Mouse (Mus musculus) fat pad, adult 2 months (tissue): ENCODE results near the gene Irak1.

Experiments used
- DNase-seq: peaks from one replicate; pipeline ENCODE4 v3.0.0-alpha.2; 2011; ENCODE audit warnings: low read depth, low spot score; ENCODE audit errors: extremely low read depth

Irak1 gene

DNA sequence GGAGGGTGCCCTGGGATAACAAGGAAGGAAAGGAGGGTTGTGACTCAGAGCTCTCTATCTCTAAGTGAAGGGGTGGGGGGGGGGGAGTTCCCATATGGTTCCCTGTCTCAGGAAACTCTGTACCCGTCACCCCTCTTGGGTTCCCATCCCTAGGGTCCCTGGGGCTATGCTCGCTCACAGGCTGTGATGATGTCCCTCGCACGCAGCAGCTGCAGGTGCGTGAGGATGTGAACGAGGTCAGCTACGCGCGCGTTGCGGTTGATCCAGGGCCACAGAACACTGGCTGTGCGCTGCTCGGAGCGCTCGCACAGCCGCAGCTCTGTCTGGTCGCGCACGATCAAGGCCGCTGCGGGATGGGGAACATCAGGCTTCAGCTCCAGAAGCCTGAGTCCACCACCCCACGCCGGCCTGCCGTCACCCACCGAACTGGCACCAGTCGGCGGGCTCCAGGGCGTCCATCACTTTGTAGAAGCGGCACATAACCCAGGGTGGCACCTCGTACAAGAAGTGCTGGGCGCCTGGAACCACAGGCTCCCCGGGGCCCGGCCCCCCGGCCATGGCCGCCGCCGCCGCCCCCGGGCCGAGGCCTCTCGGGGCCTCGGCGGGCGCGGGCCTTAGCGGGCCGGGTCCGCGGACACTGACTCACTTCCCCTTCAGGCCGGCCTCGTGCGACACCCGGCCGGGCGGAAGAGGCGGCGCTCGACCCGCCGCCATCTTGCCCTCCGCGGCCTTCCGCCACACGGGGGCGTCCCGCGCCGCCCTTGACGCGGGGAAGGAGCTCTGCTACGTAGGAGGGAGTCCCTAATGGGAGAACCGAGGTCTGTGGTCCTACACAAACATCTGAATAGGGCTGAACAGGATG, at the start of gene Irak1:
Gene Irak1, minus strand, starts transcription at position 731 of the 862 bp plus-strand sequence.
- no peak for DNase-seq

DNA sequence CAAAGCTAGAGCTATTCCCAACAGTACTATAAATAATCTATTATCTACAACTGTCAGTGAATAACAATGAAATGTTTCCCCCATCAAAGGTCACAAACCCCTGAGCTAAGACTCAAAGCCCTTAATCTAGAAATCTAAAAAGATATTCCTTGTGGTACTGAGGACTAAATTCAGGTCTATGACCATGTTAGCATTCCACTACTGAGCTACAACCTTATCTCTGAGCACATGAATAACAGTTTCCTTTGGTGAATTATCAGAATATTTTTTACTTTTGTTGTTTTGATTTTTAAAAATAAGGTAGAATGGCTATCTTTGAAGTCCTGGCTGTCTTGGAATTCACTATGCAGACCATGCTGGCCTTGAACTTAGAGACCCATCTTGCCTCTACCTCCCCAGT, 47.1 kb upstream of the Irak1 start:
- DNase-seq: no peak

DNA sequence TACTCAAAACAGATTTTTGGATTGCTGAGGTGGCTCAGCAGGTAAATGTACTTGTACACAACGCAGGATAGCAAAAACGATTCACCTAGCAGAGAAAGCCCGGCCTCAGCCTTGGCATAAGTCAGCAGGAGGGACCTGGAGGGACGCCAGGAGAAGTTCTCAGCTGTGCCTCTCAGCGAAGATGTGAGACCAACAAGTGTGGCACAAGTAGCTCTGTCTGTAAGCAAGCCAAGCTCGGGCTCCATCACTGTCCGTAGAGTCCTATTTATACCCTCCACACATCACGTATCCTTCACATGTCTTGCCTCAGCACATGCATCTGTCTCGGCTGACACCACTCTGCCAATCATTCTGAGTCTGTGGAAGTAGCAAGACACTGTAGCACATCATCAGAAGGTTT, 44.2 kb upstream of the Irak1 start:
- DNase-seq: no peak

DNA sequence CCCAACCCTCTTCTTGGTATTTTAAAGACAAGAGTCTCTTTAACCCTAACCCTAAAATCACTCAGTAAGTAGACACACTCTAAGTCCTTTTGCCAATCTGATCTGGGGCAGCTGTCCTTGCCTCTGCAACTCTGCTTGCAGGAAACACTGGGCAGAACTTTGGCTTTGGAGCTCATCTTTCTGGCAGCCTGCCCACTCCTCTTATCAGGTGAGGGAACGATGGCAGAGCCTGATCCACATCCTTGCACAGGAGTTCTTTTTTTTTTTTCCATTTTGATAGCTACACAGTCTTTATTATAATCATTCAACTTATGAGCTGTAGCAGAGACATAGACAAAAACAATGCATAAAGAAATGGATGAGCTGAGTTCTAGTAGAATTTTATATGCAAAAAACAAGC, 21.4 kb upstream of the Irak1 start:
- no peak for DNase-seq

DNA sequence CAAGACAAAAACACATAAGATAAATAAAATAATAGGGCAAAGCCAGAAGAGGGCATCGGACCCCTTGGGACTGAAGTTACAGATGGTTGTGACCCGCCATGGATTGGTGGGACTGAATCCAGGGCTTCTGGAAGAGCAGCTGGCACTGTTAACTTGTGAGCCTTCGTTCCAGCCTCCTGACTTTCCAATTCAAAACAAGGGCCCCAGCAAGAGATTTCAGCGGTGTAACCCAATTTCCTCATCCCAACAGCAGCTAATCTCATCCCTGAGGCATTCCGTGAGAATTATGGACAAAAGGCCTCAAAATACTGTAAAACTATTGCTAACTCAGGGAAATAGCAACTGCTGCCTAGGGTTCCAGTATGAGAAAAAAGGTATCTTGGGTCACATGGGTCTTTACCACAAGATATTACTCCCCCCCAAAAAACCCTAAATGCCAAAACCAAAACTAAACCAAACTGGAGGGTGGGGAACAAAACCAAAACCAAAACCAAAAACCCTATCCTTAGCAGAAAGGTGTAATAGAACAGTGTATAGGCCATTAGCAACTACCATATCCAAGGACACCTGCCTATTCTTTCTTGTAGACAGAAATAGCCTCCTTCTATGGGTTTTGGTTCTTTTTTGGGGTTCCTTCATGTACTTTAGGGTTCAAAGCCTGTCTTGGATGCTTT, 14.1 kb upstream of the Irak1 start:
- no peak for DNase-seq

DNA sequence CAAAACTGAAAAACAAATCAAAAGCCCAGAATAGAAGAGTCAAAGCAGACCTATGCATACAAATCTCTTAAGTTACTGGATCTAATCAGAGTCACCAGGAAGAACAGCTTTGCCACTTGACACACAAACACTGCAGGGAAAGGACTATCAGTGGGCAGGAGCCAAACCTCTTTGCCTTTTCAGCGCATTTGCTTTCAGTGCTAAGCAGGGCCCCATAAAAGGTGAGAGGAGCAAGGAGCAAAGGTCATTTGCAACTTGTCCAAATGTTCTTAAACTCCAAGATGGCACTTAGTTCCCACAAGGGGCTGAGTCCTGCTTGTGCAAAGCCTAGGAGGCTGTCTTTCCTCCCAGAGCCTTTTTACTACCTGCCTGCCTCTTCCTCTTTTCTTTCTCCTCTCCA, 6.3 kb upstream of the Irak1 start:
- no peak for DNase-seq

DNA sequence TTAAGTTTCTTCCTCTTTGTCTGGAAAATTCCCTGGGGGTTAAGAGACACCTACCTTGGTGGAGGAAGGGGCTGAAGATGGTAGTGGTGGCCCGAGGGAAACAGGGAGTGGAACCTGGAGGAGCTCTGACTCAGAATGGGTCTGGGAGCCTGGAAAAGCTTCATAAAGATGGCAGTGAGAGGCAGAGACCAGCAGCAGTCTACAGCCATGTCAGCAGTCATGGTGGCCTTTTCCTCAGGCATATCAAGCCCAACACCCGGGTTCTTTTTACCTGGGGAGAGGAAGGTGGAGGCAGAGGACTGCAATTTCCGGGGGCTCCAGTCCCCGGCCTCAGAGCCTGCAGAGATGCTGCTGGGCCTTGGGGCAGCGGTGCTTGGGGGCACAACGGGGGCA, 927 bp downstream of the Irak1 start:
- no peak for DNase-seq

DNA sequence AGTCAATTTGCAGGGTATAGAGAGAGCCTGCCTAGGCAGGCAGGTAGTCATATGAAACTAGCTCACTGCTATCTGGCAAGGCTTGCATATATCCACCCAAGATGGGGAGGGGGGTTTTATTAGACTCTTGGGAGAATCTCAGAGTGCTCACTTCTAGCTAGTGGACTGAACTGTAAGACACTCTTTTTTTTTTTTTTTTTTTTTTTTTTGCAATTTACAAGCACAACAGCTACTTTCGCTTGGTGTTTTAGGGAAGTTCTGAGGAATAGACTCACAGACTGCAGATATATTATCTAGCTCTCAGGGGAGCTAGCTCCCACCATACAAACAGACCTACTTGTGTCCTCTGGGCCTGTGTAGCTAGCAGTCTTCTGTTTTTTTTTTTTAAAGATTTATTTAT, 9.1 kb downstream of the Irak1 start:
- no peak for DNase-seq

DNA sequence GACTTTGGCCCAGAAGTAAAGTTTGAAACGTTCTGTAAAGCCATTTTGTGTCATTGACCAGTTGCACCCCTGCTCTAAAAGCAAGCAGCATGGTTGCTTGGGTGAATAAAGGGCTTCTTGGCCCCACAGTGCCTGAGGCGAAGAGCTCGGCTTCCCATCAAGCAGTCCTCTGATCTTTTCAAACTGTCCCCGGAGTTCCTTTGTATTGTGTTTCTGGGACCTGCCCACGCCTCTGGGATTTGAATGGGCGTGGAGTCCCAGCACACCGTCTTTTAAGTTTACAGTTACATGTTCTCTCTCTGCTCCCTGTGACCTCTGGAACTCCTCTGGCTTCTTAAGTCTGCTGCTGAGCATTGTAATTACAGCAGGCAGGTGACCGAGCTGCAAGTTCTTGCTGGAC, 15.7 kb downstream of the Irak1 start:
- no peak for DNase-seq

DNA sequence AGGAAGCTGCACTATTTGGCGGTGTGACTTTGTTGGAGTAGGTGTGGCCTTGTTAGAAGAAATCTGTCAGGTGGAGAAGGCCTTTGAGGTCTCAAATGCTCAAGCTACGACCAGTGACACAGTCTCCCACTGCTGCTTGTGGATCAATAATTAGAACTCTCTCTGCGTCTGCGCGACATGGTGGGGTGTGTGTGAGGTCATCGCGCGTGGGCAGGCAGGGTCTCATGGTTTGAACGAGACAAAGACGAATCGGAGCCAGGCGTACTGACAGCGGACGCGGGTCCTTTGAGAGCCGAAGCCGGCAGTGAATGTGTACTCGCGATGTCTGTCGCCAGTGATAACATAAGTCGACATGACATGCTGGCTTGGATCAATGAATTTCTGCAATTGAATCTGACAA, 17.3 kb downstream of the Irak1 start:
- no peak for DNase-seq

DNA sequence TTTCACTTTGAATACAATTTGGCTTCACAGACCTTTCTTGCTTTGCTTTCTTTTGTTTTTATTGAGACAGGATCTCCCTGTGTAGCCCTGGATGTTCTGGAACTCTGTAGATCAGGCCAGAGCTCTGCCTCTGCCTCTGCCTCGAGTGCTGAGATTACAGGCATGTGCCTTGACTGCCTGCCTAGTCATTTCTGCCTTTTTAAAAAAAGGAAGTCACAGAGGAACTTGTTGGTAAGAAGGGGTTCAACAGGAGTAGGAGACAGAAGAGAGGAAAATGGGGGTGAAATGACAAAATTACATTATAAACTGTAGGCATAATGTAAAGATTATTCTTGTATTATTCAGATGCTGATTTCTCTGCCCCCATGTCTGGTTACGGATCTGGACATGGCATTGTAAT, 20.1 kb downstream of the Irak1 start:
- no peak for DNase-seq

DNA sequence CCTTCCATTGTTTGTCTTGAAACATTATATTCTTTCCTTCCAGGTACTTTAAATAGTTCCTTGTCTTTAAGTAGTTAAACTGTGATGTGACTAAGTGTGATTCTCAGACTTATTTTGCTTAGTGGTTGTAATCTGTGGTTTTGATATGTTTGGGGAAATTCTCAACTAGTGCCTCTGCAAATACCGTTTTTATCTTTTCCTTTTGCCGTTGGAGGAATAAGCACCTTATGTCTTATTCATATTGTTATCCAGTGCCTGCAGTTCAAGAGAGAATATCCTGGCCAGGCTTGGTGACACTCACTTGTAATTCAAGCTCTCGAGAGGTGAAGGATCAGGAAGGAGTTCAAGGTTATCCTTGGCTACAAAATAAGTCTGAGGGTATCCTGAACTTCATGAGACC, 22.7 kb downstream of the Irak1 start:
- no peak for DNase-seq

DNA sequence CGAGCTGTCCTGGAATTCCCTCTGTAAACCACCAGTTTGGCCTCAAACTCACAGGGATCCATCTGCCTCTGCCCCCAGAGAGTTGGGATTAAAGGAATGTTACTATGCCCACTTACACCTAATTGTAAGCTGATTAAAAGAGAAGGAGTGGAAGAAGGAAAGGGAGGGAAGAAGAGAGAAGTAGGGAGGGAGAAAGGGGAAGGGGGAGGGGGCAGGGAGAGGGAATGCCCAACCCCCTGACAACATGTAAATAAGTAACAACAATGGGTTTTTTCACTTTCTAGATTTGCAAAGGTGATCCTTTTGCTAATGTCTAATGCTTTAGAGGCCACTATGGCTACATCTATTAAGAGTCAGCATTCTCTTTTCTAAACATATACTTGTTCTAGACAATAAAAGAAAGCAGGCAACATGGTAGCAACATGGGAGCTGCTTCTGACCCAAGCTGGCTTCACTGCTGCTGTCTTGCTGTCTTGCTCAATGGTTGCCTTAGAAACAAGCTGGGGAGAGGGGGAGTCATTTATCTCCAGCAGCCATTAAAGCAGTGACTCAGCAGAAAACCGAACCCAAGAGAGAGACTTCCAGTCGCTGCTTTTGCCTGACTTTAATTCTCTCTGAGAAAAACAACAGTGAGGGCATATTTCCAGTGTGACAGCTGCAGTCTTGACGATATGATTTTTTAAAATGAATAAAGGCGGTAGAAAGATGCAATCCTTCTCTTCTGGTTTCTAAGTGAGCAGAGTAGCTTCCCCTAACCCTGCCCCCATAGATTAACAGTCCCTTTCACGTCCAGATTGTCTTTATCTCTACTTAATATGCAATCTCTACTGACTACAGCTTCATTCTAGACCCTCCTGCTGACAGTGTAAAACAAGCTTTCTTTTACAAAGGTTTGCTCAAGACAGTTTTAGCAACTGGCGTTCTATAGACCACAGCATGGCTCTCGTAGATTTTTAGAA, 24.5 kb downstream of the Irak1 start:
- no peak for DNase-seq

DNA sequence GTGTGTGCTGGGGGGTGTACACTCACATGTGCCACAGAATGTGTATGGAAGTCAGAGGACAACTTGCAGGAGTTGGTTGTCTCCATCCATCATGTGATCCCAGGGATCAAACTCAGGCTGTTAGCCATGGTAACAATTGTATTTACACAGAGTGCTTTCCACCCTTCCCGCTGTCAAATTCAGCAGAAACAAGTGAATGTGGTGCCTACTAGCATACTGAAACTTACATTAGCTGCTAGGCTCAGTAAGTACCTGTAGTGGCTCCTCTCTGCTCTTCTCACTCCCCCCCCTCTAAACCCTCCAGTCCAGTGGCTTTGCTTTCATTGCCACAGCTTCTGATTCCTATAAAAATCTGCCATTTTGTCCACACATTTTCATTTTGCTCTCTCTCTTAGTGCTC, 45.9 kb downstream of the Irak1 start:
- no peak for DNase-seq

DNA sequence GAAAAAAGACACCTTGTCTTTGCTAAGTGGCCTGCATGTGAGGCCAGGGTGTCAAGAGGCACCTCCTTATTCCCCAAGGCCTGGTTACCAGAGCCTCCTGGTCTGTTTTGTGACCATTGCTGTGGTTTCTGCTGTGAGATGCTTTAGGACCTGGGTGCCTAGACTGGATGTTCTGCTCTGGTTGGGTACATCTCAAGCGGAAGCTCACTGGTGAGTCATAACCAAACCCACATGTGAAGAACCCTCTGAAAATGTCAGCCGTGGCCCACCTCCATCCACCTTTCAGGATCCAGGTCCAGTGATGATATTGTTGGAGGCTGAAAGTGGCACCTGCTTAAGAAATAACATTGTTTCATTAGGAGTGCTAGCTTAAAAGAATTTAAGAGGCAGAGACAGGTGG, 47.4 kb downstream of the Irak1 start:
- DNase-seq: no peak

DNA sequence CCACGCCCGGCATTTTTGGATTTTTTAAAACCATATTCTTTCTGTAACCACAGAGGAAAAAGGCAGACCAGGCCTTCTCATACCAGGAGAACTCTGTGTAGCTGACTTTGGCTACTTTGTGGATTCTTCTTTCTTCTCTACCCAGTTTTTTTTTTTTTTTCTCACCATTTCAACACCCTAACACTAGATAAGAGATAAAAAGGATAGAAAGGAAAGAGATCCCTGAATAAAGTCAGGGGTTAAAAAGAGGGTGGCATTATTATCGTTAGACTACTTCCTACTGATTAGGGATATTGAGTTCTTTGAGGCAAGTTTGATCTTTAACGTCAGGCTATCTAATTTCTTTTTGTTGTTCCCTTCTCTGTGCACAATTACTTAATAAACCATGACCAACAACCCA, 50.9 kb downstream of the Irak1 start:
- DNase-seq: no peak

DNA sequence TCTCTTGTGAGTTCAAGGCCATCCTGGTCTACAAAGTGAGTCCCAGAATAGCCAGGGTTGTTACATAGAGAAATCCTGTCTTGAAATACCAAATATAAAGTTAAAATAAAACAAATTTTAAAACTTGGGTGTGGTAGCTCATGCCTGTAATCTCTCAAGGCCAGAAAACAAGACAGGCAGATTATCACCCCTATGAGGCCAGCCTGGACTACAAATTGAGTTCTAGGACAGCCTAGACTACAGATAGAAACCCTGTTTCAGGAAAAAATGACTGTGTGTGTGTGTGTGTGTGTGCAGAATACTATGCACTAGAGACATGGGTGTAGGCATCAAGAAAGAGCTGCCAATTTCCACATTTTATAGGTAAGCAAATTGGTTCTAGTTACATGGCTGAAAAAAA, 52.9 kb downstream of the Irak1 start:
- no peak for DNase-seq

DNA sequence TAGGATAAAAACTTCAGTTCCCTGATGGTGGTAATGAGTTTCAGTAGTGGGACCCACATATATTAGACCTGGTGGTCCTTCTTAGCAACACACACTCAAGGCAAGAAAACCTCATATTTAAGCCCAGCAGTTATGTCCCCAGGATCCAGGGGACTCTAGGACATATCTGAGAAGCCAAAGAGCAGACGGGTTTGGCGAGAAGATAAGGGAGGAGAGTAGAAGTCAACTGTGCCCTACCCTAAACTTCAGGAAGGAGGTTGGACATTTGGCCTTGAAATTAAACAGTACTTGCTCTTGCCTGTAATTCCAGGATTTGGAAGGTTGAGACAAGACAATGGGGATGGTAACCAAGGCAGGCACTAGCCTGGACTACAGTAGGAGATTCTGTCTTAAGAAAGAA, 54.0 kb downstream of the Irak1 start:
- no peak for DNase-seq

DNA sequence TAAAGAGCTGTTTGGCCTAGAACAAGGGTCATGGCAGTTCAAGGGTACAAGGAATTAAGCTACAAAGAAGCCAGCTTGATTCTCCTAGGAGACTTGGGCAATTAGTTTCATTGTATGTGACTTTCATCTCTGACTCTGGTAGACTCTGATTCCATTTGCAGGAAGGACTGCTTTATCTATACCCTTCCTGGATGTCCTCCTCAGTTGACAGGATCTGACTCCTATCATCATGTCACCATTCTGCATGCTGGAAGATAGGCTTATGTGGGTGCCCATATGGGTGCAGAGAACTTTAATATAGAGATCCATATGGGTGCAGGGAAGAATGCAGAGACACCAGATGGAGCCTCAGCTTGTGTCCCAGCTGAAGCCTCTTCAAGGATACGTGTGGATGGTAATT, 54.6 kb downstream of the Irak1 start:
- no peak for DNase-seq

DNA sequence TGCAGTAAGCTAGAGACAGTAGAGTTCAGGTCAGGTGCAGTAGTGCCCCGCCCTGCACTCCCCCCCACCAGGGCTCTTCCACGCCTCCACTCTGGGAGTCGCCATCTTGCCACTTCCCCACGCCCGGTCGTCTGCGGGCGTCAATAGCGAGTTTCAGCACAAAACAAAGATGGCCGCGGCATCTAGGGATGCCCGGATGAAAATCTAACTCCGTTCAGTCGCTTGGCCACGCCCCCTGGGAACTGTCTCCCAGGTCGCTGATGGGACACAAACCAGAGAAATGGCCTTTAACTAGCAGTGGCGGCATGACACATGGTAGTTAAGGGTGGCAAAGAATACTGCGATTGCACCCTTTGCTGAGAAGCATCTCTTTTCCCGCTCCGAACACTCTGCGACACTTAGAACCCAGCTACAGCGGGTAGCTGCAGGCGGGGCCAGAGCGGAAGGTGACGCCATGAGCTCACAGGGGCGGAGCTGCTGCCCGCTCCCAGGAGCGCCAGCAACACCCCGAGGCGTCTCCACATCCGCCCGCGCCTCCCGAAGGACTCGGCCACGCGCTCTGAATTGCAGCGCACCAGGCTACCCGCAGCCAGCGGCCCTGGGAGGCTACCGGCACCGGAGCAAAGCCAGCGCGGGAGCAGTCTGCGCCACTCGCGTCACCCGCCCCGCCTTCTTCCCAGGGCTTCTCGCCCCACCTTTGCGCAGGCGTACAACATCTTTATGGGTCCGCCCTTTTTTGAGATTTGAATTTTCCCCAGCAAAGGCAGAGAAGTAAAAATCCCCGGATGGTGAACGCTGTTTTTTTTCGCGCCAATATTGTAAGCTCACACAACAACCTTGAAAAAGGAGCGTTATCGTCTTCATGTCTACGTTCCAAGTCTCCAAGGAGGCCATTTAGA, 56.3 kb downstream of the Irak1 start:
- no peak for DNase-seq
